Mouse (Mus musculus) lung, adult 2 months (tissue): ENCODE data around the gene Gm44579.

ENCODE experiments used
- CTCF ChIP-seq: fragments of 200-500 bp; IDR thresholded peaks from 2 replicates; pipeline ENCODE4 v1.5.1; 2011; ENCODE audit warnings: mild to moderate bottlenecking, low read length, control low read depth; ENCODE audit not compliant: insufficient read depth
- POLR2A ChIP-seq: fragments of 200-500 bp; IDR thresholded peaks from 2 replicates; pipeline ENCODE4 v1.6.1; 2011; ENCODE audit warnings: low read depth, mild to moderate bottlenecking, control low read depth, low read length, borderline replicate concordance; ENCODE audit errors: extremely low read depth

GRCm38 (mm10) chr15:98155272-98155671, 65.5 kb downstream of the Gm44579 start:
- TF ChIP-seq CTCF: no peak
- no peak for TF ChIP-seq POLR2A
